Mouse (Mus musculus) mouse embryonic stem cell (cell line): Measurements from ENCODE around the gene Olfr1129.
"Not testable (repeated sequence)": the region's sequence is repeated elsewhere in the genome, so short reads cannot be mapped to it uniquely, and the experiment has no call there.

Experiments used
- in situ Hi-C, 2 experiments: fragments of 300-500 bp; cut with MboI; formaldehyde crosslinking; loops; 1 replicate in 1 of 2; 3 replicates in 1 of 2; pipeline ENCODE4 v1.14.3; 2019 to 2020; ENCODE audit warnings: low sequenced_read_pairs in 2 of 2, low pct_unique_long_range_greater_than_20kb in 1 of 2, mixed read lengths in 1 of 2; ENCODE audit not compliant: unreplicated experiment in 1 of 2

Gene Olfr1129

GRCm38 (mm10) chr2:87573602-87574001, at the start of gene Olfr1129:
Gene Olfr1129, plus strand, starts transcription at chr2:87573902.
- in situ Hi-C loops: not testable (repeated sequence)

GRCm38 (mm10) chr2:87525899-87526616, 47.6 kb upstream of the Olfr1129 start:
- in situ Hi-C loops: not testable (repeated sequence)

- in situ Hi-C loops: no loop called here
Measured at GRCm38 (mm10) chr2:87531496-87531895, 42.2 kb upstream of the Olfr1129 start, which contains the start of gene Olfr153. Gene Olfr153, plus strand, starts transcription at chr2:87531796.

DNA sequence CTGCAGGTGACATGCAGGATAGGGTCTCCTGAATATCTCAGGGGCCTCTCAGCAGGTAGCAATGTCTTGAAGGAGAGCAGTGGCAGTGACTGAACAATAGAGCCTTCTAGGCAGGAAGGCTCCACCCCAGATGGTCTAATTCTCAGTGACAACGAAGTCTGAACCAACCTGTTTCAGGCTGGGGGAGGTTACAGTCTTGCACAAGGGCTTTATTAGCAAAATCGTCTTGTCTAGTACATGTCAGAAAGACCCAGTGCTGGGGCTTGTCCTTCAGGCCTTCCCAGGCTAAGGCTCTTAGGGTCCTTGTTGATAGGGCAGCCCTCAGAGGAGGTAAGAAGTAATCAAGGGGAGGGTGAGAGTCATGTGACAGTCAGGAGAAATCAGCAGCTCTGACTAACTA, 38.9 kb upstream of the Olfr1129 start:
- in situ Hi-C loops: no loop called here

- in situ Hi-C loops: no loop called here
Measured at GRCm38 (mm10) chr2:87545442-87545841, 28.3 kb upstream of the Olfr1129 start, which contains the start of gene Olfr1128. Gene Olfr1128, minus strand, starts transcription at chr2:87545542.

DNA sequence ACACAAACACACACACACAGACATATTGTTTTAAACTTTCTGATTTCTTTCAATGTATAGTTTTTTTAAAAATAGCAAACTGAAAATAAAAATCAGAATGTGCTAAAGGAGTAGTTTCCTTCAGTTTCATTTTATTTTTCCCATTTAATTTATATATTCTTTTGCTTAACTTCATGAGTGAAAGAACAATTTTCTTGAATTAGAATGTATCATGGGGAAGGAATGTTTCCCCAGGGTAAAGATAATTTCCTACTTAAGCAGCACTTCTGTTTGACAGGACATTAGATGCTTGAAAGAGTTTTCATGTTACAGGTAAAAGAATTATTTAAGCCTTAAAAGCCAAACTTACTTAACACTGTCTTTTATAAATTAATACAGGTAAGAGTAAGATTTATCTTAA, 32.2 kb downstream of the Olfr1129 start, which contains the start of gene Olfr1130:
TSS of gene Olfr1130 (plus strand) at position 301 of the 400 bp plus-strand sequence.
- in situ Hi-C loops: not testable (repeated sequence)

GRCm38 (mm10) chr2:87626804-87627203, 53.1 kb downstream of the Olfr1129 start, which contains the start of gene Olfr1131:
Gene Olfr1131, plus strand, starts transcription at chr2:87627104.
- in situ Hi-C loops: loop anchor here in 1 of 2 experiments (10.0 kb wide), 1 partner anchor 152 kb away; no protein-coding TSS in a partner anchor
